Mouse (Mus musculus) midbrain, postnatal 0 days (tissue): ENCODE measurements around the gene Sema7a. TPM values are rescaled to one million over a fixed set of nuclear protein-coding genes. Genes with fewer than 3 reads are reported as not detected.

Experiments
- ATAC-seq: fragments of 200-750 bp; cut with Nextera tagmentation; 2 replicates; pipeline ENCODE4 v1.8.0; 2017; ENCODE audit warnings: moderate number of reproducible peaks, mild to moderate bottlenecking, moderate TSS enrichment, moderate library complexity; ENCODE audit not compliant: low FRiP score
- DNase-seq: peaks from one replicate; pipeline ENCODE4 v3.0.0-alpha.2; 2015; ENCODE audit warnings: low spot score
- H3K27ac ChIP-seq: fragments of 300-500 bp; sonication (generic); 2 replicates; pipeline ENCODE4 v1.5.1; 2014; ENCODE audit warnings: low read depth, mild to moderate bottlenecking, low read length, mixed read lengths
- H3K27me3 ChIP-seq: fragments of 300-500 bp; sonication (generic); 2 replicates; pipeline ENCODE4 v1.6.1; 2014; ENCODE audit warnings: low read length, control low read depth, mixed read lengths; ENCODE audit not compliant: insufficient read depth
- H3K36me3 ChIP-seq: fragments of 300-500 bp; sonication (generic); 2 replicates; pipeline ENCODE4 v1.6.1; 2014; ENCODE audit warnings: low read length, control low read depth, mixed read lengths; ENCODE audit not compliant: insufficient read depth
- H3K4me1 ChIP-seq: fragments of 300-500 bp; sonication (generic); 2 replicates; pipeline ENCODE4 v1.6.1; 2014; ENCODE audit warnings: mild to moderate bottlenecking, control low read depth, antibody characterized with exemption, low read length, mixed read lengths; ENCODE audit not compliant: insufficient read depth
- H3K4me2 ChIP-seq: fragments of 300-500 bp; sonication (generic); 2 replicates; pipeline ENCODE4 v1.6.1; 2014; ENCODE audit warnings: low read depth, mild to moderate bottlenecking, low read length, mixed read lengths; ENCODE audit not compliant: poor library complexity, severe bottlenecking
- H3K4me3 ChIP-seq: fragments of 300-500 bp; sonication (generic); 2 replicates; pipeline ENCODE4 v1.5.1; 2014; ENCODE audit warnings: low read depth, mild to moderate bottlenecking, low read length, moderate library complexity
- H3K9ac ChIP-seq: fragments of 300-500 bp; sonication (generic); replicated peaks from 2 replicates; pipeline ENCODE4 v1.6.1; 2014; ENCODE audit warnings: mild to moderate bottlenecking, low read length, moderate library complexity, mixed read lengths; ENCODE audit not compliant: poor library complexity, severe bottlenecking
- H3K9me3 ChIP-seq: fragments of 300-500 bp; sonication (generic); 2 replicates; pipeline ENCODE4 v1.6.1; 2016; ENCODE audit warnings: low read length, control low read depth
- CTCF ChIP-seq: IDR thresholded peaks from 2 replicates; pipeline ENCODE4 v1.5.1; 2016; ENCODE audit warnings: antibody characterized with exemption, mild to moderate bottlenecking
- WGBS: fragments of 180-500 bp; shearing (Covaris S2); extraction: QIAGEN DNeasy Blood & Tissue Kit; methylation state at CpG from one replicate; pipeline ENCODE4 v1.1.7; 2014; 5-methylcytosine and 5-hydroxymethylcytosine counted together
- polyA plus RNA-seq: library from polyadenylated mRNA; unstranded; fragments of >200 nt; fragmentation: Nextera tagmentation; extraction: Ambion mirVana; gene quantifications from 2 replicates; pipeline ENCODE4 v1.2.1, GENCODE M21; 2015
- total RNA-seq: library from RNA; depleted of rRNA; stranded (reverse); fragments of >200 nt; gene quantifications from 2 replicates; pipeline ENCODE4 v1.2.3, GENCODE M21; 2014

Sema7a gene
- total and polyA plus RNA-seq, 2 experiments from 2014 or later: 3.2 to 49.5 TPM

DNA sequence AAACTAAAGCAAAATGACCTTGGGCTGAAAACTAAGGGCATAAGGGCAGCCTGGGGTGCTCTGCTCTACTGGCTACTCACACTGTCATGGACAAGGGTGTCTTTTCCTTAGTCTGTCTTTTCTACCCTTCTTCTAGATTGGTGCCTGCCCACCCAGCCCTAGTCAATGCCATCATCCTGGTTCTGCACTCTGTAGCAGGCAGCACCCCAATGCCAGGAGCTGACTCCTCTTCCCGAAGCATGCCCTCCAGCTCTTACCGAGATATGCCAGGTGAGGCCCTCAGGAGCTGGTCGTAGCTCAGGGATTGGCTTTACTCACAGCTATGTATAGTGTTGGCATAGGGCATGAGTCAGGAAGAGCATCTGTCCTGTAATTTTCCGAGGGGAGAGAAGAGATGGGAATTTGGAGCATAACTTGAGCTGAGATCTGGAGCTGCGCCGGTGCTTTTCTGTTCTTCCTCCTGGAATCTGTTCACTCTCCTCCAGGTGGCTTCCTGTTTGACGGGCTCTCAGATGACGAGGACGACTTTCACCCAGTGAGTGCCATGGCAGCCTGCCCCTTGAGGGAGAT lies 18.3 kb upstream of the Sema7a start:
- WGBS: 94% methylated on average over 9 of the region's 9 CpGs
- Histone ChIP-seq H3K27me3 (no peaks in the 10 kb centered on the region), H3K27ac (no peak overlapping the region), H3K9ac (no peak overlapping the region), H3K36me3 (peaks cover 70% of the 10 kb centered on the region), H3K9me3 (no peaks in the 10 kb centered on the region), H3K4me2 (no peak overlapping the region), H3K4me1 (no peaks in the 10 kb centered on the region), H3K4me3 (no peak overlapping the region)
- no peak for DNase-seq
- no peak for TF ChIP-seq CTCF
- no peak for ATAC-seq

DNA sequence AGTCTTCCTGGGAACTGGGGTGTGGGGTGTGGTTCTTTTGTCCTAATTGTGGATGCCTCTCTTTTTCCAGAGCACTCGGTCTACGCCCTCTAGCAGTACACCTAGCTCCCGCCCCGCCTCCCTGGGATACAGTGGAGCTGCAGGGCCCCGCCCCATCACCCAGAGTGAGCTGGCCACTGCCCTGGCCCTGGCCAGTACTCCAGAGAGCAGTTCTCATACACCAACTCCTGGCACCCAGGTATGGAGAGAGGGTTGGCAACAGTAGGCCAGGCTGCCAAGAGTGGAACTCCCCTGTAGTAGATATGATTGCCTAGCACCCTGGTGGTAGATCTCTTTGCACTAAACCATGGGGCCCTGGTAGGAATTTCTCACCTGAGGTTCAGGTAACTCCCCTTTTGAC lies 17.5 kb upstream of the Sema7a start:
- Histone ChIP-seq H3K9ac (no peak overlapping the region), H3K4me2 (no peak overlapping the region), H3K27me3 (no peaks in the 10 kb centered on the region), H3K9me3 (no peaks in the 10 kb centered on the region), H3K36me3 (peaks cover 75% of the 10 kb centered on the region), H3K4me1 (no peaks in the 10 kb centered on the region), H3K27ac (no peak overlapping the region), H3K4me3 (no peak overlapping the region)
- TF ChIP-seq CTCF: no peak
- 94% methylated on average over 5 of the region's 5 CpGs for WGBS
- DNase-seq (no peak), ATAC-seq (no peak)

DNA sequence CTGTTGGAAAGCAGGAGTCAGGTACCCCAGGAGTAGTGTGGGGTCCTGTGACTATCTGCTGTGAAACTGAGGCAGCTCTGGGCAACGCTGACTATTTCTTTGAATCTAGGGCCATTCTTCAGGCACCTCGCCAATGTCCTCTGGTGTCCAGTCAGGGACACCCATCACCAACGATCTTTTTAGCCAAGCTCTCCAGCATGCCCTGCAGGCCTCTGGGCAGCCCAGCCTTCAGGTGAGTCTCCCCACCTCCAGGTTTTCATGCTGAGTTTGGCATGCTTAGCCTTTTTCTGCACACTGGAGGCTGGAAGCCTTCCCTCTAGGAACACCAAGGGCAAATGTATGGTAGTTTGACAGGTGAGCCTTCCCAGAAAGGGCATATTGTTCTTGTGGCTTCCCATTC lies 16.9 kb upstream of the Sema7a start:
- Histone ChIP-seq H3K27me3 (no peaks in the 10 kb centered on the region), H3K9ac (no peak overlapping the region), H3K27ac (no peak overlapping the region), H3K4me1 (no peaks in the 10 kb centered on the region), H3K36me3 (peaks cover 73% of the 10 kb centered on the region), H3K9me3 (no peaks in the 10 kb centered on the region), H3K4me3 (no peak overlapping the region), H3K4me2 (no peak overlapping the region)
- DNase-seq (no peak), ATAC-seq (no peak)
- TF ChIP-seq CTCF: no peak
- 96% methylated on average over 3 of the region's 3 CpGs for WGBS

DNA sequence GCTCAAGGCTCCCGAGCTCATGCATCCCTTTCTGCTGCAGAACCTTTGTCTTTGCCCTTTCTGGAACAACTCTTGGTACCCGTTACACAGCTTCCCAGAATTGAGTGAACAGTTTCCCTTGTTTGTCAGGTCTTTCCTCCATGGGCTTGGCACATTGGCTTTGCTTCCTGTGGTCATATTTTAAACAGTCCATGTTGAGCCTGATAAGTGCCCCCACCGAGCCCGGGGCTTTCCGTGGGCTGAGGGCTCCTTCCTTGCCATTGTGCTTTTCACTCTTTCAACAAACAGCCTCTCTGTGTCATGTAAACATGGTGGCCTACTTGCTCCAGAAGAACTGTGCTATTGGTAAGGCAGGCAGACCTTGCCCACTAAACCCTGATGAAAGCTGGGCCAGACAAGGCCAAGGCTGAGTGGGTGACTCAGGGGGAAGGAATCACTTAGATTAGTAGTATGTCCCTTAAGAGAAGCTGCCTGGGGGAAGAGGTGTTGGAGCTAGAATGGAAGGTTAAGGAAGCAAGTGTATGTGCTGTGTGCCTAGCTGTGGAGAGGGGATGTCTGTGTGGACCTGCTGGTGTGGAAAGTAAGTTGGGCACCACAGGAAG lies 8.6 kb upstream of the Sema7a start:
- 83% methylated on average over 5 of the region's 5 CpGs for WGBS
- Histone ChIP-seq H3K36me3 (peaks cover 26% of the 10 kb centered on the region), H3K27ac (no peak overlapping the region), H3K27me3 (no peaks in the 10 kb centered on the region), H3K4me3 (no peak overlapping the region), H3K9me3 (no peaks in the 10 kb centered on the region), H3K4me2 (no peak overlapping the region), H3K9ac (no peak overlapping the region), H3K4me1 (no peaks in the 10 kb centered on the region)
- DNase-seq (no peak), ATAC-seq (no peak)
- TF ChIP-seq CTCF: no peak

DNA sequence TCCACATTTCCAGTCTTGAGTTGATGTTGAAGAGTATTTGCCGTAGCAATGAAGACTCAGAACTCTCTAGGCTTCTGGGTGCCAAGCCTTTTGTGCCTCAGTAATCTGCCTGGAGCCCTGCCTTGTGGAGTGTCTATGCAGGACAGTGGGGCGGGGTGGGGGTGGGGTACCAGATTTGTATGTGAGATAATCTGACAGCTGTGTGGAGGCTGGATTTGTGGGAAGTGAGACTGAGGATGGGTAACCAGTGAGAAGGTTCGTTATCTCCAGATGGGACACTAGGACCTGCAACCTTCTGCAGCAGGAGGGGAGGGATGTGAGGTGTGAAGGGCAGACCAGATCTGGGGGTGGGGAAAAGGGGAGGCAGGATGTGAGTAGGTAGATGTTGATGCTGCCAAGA lies 7.7 kb upstream of the Sema7a start:
- peaks cover 20% of the 10 kb centered on the region for H3K36me3 ChIP-seq
- no peak for TF ChIP-seq CTCF
- H3K9me3 ChIP-seq: no peaks in the 10 kb centered on the region
- H3K4me3 ChIP-seq: no peak overlapping the region
- ATAC-seq: no peak
- no peak overlapping the region for H3K27ac ChIP-seq
- no peak for DNase-seq
- WGBS: 74% methylated on average over 3 of the region's 3 CpGs
- H3K4me1 ChIP-seq: no peaks in the 10 kb centered on the region
- no peaks in the 10 kb centered on the region for H3K27me3 ChIP-seq
- no peak overlapping the region for H3K9ac ChIP-seq
- no peak overlapping the region for H3K4me2 ChIP-seq

DNA sequence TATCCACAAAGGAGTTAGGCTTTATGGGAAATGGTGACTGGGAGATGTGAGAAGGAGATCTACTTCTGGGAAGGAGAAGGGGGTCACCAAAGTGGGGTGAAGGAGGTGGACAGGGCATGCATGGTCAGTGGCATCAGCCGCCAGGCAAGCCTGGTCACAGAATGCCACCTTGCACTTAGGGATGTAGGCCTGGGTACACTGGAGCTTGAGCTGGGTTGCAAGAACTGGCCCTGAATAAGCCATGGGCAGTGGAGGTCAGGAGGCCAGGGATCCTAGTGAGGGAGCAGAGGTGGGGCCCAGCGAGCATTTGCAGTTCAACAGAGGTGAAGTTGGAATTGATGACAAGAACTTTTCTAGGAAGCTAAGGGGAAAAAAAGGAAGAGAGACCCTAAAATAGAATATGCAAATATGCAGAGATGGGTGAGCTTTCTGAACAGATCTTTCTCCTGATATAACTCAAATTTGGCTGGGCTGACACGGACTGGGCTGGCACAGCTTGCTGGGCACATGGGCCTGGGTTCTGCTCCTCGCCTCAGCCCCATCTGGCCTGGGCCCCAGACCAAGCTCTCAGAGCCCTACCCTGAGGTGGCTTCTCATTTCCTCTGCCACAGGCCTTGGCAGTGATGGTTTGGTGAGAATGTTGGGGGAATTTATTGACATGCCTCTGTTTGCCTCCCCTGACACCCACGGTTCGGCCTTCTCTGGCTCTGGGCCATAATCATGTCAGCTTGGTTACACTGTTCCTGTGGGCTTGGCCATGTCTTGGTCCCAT lies 6.9 kb upstream of the Sema7a start:
- no peak for TF ChIP-seq CTCF
- no peak for ATAC-seq
- no peak overlapping the region for H3K4me2 ChIP-seq
- H3K4me1 ChIP-seq: no peaks in the 10 kb centered on the region
- H3K27me3 ChIP-seq: no peaks in the 10 kb centered on the region
- peaks cover 16% of the 10 kb centered on the region for H3K36me3 ChIP-seq
- DNase-seq: peak; percentile 33
- H3K9ac ChIP-seq: no peak overlapping the region
- WGBS: 73% methylated on average over 6 of the region's 6 CpGs
- no peak overlapping the region for H3K4me3 ChIP-seq
- H3K9me3 ChIP-seq: no peaks in the 10 kb centered on the region
- no peak overlapping the region for H3K27ac ChIP-seq
